Mouse (Mus musculus) adipocyte (in vitro differentiated cells): ENCODE data around the gene Gps2.
"Not testable (repeated sequence)": the region's sequence is repeated elsewhere in the genome, so short reads cannot be mapped to it uniquely, and the experiment has no call there.

ENCODE experiments used
- DNase-seq: peaks from one replicate; pipeline ENCODE4 v3.0.0-alpha.2; 2016; ENCODE audit warnings: low spot score

Gene Gps2

DNA sequence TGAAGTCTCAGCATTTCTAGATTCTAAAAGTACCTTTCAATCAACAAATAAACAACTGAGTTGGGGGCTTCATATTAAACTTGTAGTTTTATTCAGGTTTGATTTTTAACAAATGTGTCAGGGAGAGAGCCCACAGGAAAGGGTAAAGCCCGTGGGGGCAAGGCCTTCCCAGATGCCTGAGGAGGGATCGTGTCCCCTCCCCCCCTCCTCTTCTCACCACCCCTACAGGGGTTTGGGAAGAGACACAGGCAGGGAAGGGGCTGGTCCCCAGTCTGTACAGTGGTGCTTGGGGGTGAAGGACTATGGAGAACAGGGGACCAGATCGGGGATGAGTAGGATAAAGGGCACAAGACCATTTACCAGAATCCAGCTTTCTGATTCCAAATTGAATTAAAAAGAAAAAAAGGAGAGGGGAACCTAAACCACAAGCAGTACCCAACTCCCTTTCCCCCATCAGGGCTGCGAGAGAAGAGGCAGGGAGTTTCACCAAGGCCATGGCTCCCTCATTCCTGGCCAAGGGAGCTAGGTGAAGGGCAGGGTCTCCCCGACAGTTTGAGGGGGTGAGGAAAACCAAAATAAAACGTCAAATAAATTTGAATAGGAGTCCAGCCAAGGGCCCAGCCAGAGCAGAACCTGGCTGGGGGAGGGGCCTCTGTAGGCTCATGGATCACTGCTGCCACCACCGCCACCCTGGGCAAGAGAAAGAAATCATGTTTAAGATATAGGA lies 3.1 kb downstream of the Gps2 start:
- not testable (repeated sequence) for DNase-seq

- no peak for DNase-seq
These were observed 3.8 kb downstream of the Gps2 start for GRCm38 (mm10) chr11:69917379-69917948.

- DNase-seq, result no peak
These were observed 4.4 kb downstream of the Gps2 start for GRCm38 (mm10) chr11:69918118-69918517.

DNA sequence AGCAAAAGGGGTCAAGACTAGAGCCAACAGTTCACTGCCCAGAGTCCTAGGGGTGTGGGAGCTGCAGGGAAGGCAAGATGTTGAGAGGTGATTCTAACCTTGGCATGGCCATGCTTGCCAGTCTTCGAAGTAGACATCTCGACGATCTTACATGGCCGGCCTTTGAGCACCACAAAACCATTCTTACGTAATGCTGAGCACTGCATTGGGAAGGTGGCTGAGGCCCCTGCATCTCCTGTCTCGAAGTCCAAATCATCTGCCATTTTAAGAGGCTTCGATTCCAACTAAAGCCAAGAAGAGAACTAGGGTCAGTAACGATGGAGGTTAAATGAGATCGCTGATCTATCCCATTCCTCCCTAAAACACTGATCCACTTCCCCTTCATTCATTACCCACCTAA lies 5.4 kb downstream of the Gps2 start:
- no peak for DNase-seq

DNA sequence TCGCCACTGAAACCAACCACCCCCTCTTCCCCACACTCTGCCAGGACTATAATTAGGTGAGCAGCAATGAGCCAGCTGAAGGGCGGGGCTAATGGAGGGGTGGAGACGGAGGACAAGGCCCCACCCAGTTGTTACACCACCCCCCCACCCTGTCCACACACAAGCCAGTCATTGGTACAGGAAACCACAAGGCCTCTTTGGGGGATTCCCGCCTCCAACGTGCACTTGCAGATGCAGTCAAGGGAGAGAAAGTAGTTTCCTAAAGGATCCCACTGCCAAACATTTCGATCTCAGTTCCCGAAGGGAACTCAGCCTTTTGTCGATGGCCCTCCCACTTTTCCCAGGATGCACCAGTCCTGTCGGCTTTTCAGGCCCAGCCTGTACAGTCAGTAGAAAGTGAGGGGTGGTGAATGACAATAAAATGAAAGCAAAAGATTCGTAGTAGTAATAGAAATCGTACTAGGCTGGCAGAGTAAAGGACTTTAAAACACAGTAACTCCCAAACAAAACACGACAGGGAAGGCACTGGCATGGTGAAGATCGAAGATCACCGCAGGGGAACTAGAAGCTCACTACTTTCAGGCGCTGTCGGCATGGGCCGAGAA lies 6.1 kb downstream of the Gps2 start:
- peak; percentile 87 for DNase-seq

DNA sequence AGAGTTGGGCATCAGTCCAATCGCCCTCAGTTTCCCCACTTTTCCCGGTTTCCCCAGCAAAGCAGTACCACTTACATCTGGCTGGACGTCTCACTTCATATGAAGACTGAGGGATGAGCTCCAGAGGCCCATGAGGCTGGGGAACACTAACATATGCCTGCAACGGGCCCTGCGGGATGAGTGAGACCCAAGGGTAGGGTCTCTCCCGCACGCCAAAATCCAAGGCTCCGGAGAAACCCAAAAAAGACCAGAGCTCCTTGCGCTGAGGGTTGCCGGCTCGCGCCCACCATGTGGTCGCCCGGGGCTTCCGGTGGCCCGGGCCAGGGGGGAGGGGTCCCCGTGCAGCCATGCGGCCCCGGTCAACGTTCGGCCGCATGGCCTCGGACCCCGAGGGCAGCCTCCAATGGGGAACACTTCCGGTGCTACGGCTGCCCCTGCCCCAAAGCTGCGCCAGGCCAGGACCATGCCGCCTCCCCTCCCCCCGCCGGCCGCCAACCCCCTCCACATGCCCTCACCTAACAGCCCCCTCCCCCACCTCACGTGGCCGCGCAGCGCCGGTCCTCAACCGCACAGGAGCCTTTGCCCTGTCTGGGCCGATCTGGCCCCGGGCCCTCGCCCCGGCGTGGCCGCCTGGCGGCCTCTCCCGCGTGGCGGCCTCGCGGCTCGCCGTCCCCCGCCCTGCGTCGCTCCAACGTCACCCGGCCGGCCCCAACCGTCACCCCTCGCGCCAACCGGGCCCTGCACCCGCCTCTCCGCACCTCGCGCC lies 6.8 kb downstream of the Gps2 start:
- peak; percentile 31 for DNase-seq

- DNase-seq, result peak; percentile 100
These were observed 7.7 kb downstream of the Gps2 start, which contains the start of gene Eif5a for GRCm38 (mm10) chr11:69921114-69922011. TSS of gene Eif5a (minus strand) at chr11:69921958.

GRCm38 (mm10) chr11:69922012-69922756 lies 8.5 kb downstream of the Gps2 start:
- no peak for DNase-seq

DNA sequence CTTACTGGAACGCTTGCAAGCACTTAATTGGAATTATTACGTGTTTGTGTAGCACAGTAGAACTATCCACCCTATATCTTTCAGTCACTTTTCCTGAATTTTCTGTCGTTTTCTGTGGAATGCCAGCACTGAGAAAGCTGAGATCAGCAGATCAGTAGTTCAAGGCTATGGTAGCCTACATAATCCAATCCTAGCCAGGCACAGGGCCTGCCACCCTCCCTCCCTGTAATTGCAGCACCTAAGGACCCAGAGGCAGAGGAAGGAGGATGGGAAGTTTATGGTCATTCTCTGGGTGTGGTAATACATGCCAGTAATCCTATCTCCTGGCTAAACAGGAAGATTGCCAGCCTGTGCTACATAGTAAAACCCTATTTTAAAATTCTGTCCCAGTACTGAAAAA lies 9.1 kb downstream of the Gps2 start:
- DNase-seq, result no peak

DNA sequence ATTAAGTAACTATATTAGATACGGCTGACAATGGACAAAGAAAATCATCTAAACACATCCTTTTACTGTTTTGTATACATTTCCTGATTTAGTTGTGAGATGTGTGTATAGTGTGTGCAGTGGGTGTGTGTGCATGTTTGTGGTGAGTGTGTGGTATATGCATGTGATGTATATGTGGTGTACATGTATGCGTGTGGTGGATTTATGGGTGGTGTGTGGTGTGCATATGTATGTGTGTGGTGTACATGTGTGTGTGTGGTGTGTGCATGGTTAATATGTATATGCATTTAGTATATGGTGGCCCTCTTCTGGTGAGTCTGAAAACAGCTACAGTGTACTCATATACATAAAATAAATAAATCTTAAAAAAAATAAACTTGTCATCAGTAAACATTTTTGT lies 13.8 kb downstream of the Gps2 start:
- DNase-seq, result no peak

DNA sequence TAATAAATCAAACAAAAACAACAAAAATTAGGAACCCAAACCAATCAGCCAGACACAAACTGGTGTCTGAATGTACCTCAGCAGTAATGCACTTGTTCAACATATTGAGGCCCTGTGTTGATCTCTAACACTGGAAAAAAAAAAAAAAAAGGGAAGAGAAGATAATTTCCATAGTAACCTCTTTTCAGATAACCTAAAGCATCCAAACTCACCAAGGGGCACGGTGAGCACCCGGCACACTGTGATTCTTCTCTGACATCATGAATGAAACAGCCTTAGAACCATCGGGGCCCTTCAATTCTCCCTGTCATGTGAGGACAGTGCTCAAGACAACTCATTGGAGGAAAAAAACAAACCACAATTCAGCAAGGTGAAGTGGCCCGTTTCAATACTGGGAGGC lies 16.0 kb downstream of the Gps2 start:
- no peak for DNase-seq

DNA sequence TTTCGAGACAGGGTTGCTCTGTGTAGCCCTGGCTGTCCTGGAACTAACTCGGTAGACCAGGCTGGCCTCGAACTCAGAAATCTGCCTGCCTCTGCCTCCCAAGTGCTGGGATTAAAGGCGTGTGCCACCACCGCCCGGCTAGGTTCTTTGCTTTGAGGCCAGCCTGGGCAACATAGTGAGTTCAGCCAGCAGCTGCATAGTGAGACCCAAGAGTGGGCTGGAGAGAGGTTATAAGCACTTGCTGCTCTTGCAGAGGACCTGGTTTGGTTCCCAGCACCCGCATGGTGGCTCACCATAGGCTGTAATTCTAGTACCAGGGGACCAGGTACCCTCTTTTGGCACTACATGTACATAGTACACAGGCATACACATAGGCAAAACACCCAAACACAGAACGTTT lies 16.5 kb downstream of the Gps2 start:
- not testable (repeated sequence) for DNase-seq

GRCm38 (mm10) chr11:69930967-69931537 lies 17.4 kb downstream of the Gps2 start:
- DNase-seq, result no peak

DNA sequence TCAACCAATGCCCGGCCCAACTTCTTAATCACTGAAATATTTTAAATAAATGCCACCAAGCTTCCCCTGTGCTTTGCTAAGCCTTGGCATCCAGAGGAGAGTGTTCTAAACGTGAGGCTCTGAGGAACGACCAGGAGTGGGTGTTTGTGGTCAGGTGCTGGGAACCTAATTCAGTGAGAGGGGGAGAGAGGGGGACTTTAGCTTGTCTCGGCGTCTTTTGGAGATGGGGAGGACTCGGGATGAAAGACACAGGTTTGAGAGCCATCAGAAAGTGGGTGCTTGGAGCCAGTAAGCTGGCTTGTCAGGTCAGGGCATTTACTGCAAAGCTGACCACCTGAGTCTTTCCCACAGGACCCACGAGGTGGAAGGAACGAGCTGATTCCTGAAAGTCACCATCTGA lies 18.1 kb downstream of the Gps2 start:
- DNase-seq, result no peak

- no peak for DNase-seq
These were observed 18.6 kb downstream of the Gps2 start for GRCm38 (mm10) chr11:69932254-69932653.

DNA sequence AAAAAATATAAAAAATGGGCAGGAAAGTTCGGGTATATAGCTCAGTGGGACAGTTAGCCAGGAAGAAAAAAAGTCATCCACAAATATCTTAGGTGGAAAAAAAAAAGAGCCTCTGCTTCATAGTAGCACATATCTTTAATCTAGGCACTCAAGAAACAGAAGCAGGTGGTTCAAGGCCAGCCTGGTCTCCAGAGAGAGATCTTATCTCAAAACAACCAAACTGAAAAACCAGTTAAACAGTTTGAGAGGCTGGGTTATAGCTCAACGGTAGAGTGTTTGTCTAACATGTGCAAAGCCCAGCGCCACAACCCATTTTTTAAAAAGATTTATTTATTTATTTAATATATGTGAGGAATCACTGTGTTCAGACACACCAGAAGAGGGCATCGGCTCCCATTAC lies 19.4 kb downstream of the Gps2 start:
- no peak for DNase-seq

- peak; percentile 86 for DNase-seq
These were observed 20.5 kb downstream of the Gps2 start for GRCm38 (mm10) chr11:69934169-69934568.

GRCm38 (mm10) chr11:69934681-69935080 lies 21.0 kb downstream of the Gps2 start:
- no peak for DNase-seq

GRCm38 (mm10) chr11:69935137-69935879 lies 21.6 kb downstream of the Gps2 start, which contains the start of gene Ybx2:
TSS of gene Ybx2 (plus strand) at chr11:69935796.
- no peak for DNase-seq

DNA sequence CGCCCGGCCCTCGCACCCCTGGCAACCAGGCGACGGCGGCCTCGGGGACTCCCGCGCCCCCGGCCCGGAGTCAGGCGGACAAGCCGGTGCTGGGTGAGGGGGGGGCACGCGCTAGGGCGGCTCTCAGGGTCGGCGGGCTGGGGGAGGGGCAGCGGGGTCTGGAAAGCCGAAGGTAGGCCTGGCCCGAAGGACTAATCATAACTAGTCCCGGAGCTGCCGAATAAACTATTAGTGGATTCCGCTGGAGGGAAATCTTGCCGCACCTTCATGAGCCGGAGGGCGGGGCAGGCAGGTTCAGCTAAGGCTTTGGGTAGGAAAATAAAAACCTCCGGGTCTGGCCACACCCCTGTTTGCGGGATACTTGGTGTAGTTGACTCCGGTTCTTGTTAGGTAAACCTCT lies 22.5 kb downstream of the Gps2 start:
- DNase-seq, result no peak
